Mouse (Mus musculus): Measurements from ENCODE around the gene Sit1. TPM values are rescaled to one million over a fixed set of nuclear protein-coding genes. Genes with fewer than 3 reads are reported as not detected.

Sit1 gene
- polyA plus RNA-seq, 1 experiment from 2014 or later: not detected

GRCm38 (mm10) chr4:43478906-43479832 lies 4.4 kb downstream of the Sit1 start:
- WGBS: 48% methylated on average over 24 of the region's 24 CpGs
- no peak overlapping the region for H3K27ac ChIP-seq (ENCODE audit: low read depth, low read length)
- H3K27me3 ChIP-seq (replicated peaks; ENCODE audit: control insufficient read depth, insufficient read depth, low read length): no peaks in the 10 kb centered on the region
- peak overlapping the region; percentile 37 for H3K4me2 ChIP-seq (ENCODE audit: low read length)
- H3K4me3 ChIP-seq (ENCODE audit: low read length): no peak overlapping the region
- ATAC-seq: no peak
- H3K4me1 ChIP-seq (ENCODE audit: control insufficient read depth, insufficient read depth, low read depth, low read length): peaks cover 3% of the 10 kb centered on the region
- H3K9ac ChIP-seq (ENCODE audit: low read depth, low read length): no peak overlapping the region; the same call in 1 of the 2 replicates
- no peaks in the 10 kb centered on the region for H3K9me3 ChIP-seq (ENCODE audit: control insufficient read depth, low read length)
- H3K36me3 ChIP-seq (ENCODE audit: control insufficient read depth, insufficient read depth, low read length): no peaks in the 10 kb centered on the region

- no peaks in the 10 kb centered on the region for H3K27me3 ChIP-seq (replicated peaks; ENCODE audit: control insufficient read depth, insufficient read depth, low read length)
- no peaks in the 10 kb centered on the region for H3K9me3 ChIP-seq (ENCODE audit: control insufficient read depth, low read length)
- ATAC-seq: no peak
- peak overlapping the region; percentile 59 for H3K9ac ChIP-seq (ENCODE audit: low read depth, low read length)
- H3K4me1 ChIP-seq (ENCODE audit: control insufficient read depth, insufficient read depth, low read depth, low read length): peaks cover 3% of the 10 kb centered on the region
- peak overlapping the region; percentile 63 for H3K4me2 ChIP-seq (ENCODE audit: low read length)
- H3K36me3 ChIP-seq (ENCODE audit: control insufficient read depth, insufficient read depth, low read length): no peaks in the 10 kb centered on the region
- WGBS: 57% methylated on average over 8 of the region's 8 CpGs
- H3K4me3 ChIP-seq (ENCODE audit: low read length): peak overlapping the region; percentile 41
- H3K27ac ChIP-seq (ENCODE audit: low read depth, low read length): no peak overlapping the region
Observed at GRCm38 (mm10) chr4:43478534-43478858, 5.0 kb downstream of the Sit1 start.

GRCm38 (mm10) chr4:43477857-43478533 lies 5.5 kb downstream of the Sit1 start:
- ATAC-seq: peak; percentile 97
- Histone ChIP-seq H3K36me3 (ENCODE audit: control insufficient read depth, insufficient read depth, low read length) (no peaks in the 10 kb centered on the region), H3K9me3 (ENCODE audit: control insufficient read depth, low read length) (no peaks in the 10 kb centered on the region), H3K27me3 (replicated peaks; ENCODE audit: control insufficient read depth, insufficient read depth, low read length) (no peaks in the 10 kb centered on the region), H3K4me1 (ENCODE audit: control insufficient read depth, insufficient read depth, low read depth, low read length) (peaks cover 3% of the 10 kb centered on the region), H3K4me3 (ENCODE audit: low read length) (peak overlapping the region; percentile 41), H3K27ac (ENCODE audit: low read depth, low read length) (no peak overlapping the region), H3K4me2 (ENCODE audit: low read length) (peak overlapping the region; percentile 63), H3K9ac (ENCODE audit: low read depth, low read length) (peak overlapping the region; percentile 59)
- WGBS: 19% methylated on average over 11 of the region's 11 CpGs

- Histone ChIP-seq H3K27ac (ENCODE audit: low read depth, low read length) (no peak overlapping the region), H3K4me1 (ENCODE audit: control insufficient read depth, insufficient read depth, low read depth, low read length) (peaks cover 3% of the 10 kb centered on the region), H3K36me3 (ENCODE audit: control insufficient read depth, insufficient read depth, low read length) (no peaks in the 10 kb centered on the region), H3K4me3 (ENCODE audit: low read length) (no peak overlapping the region), H3K27me3 (replicated peaks; ENCODE audit: control insufficient read depth, insufficient read depth, low read length) (no peaks in the 10 kb centered on the region), H3K9me3 (ENCODE audit: control insufficient read depth, low read length) (no peaks in the 10 kb centered on the region), H3K4me2 (ENCODE audit: low read length) (no peak overlapping the region), H3K9ac (ENCODE audit: low read depth, low read length) (no peak overlapping the region)
- WGBS: 88% methylated on average over 6 of the region's 6 CpGs
- ATAC-seq: no peak
Observed at GRCm38 (mm10) chr4:43476604-43477003, 6.9 kb downstream of the Sit1 start.

- Histone ChIP-seq H3K27ac (ENCODE audit: low read depth, low read length) (no peak overlapping the region), H3K9ac (ENCODE audit: low read depth, low read length) (no peak overlapping the region), H3K4me1 (ENCODE audit: control insufficient read depth, insufficient read depth, low read depth, low read length) (peaks cover 3% of the 10 kb centered on the region), H3K36me3 (ENCODE audit: control insufficient read depth, insufficient read depth, low read length) (no peaks in the 10 kb centered on the region), H3K27me3 (replicated peaks; ENCODE audit: control insufficient read depth, insufficient read depth, low read length) (no peaks in the 10 kb centered on the region), H3K4me3 (ENCODE audit: low read length) (no peak overlapping the region), H3K9me3 (ENCODE audit: control insufficient read depth, low read length) (no peaks in the 10 kb centered on the region), H3K4me2 (ENCODE audit: low read length) (no peak overlapping the region)
- no peak for ATAC-seq
- WGBS: 77% methylated on average over 1 of the region's 1 CpGs
Observed at GRCm38 (mm10) chr4:43473636-43474035, 9.9 kb downstream of the Sit1 start.

- Histone ChIP-seq H3K27me3 (replicated peaks; ENCODE audit: control insufficient read depth, insufficient read depth, low read length) (no peaks in the 10 kb centered on the region), H3K4me1 (ENCODE audit: control insufficient read depth, insufficient read depth, low read depth, low read length) (no peaks in the 10 kb centered on the region), H3K9ac (ENCODE audit: low read depth, low read length) (no peak overlapping the region), H3K9me3 (ENCODE audit: control insufficient read depth, low read length) (no peaks in the 10 kb centered on the region), H3K36me3 (ENCODE audit: control insufficient read depth, insufficient read depth, low read length) (no peaks in the 10 kb centered on the region), H3K4me3 (ENCODE audit: low read length) (no peak overlapping the region), H3K4me2 (ENCODE audit: low read length) (no peak overlapping the region), H3K27ac (ENCODE audit: low read depth, low read length) (no peak overlapping the region)
- ATAC-seq: no peak
- 93% methylated on average over 10 of the region's 10 CpGs for WGBS
Observed at GRCm38 (mm10) chr4:43470301-43470700, 13.2 kb downstream of the Sit1 start.

GRCm38 (mm10) chr4:43466872-43467271 lies 16.7 kb downstream of the Sit1 start:
- WGBS: 91% methylated on average over 7 of the region's 7 CpGs

GRCm38 (mm10) chr4:43465935-43466334 lies 17.6 kb downstream of the Sit1 start:
- H3K27me3 ChIP-seq (replicated peaks; ENCODE audit: control insufficient read depth, insufficient read depth, low read length): no peaks in the 10 kb centered on the region
- no peak for ATAC-seq
- WGBS: 86% methylated on average over 6 of the region's 6 CpGs
- H3K4me2 ChIP-seq (ENCODE audit: low read length): no peak overlapping the region
- no peak overlapping the region for H3K4me3 ChIP-seq (ENCODE audit: low read length)
- H3K36me3 ChIP-seq (ENCODE audit: control insufficient read depth, insufficient read depth, low read length): no peaks in the 10 kb centered on the region
- H3K4me1 ChIP-seq (ENCODE audit: control insufficient read depth, insufficient read depth, low read depth, low read length): no peaks in the 10 kb centered on the region
- H3K9ac ChIP-seq (ENCODE audit: low read depth, low read length): no peak overlapping the region
- no peak overlapping the region for H3K27ac ChIP-seq (ENCODE audit: low read depth, low read length)
- no peaks in the 10 kb centered on the region for H3K9me3 ChIP-seq (ENCODE audit: control insufficient read depth, low read length)

More at GRCm38 (mm10) chr4:43466872-43467271, 16.7 kb downstream of the Sit1 start:
- Histone ChIP-seq H3K27ac (ENCODE audit: low read depth, low read length) (no peak overlapping the region), H3K4me1 (ENCODE audit: control insufficient read depth, insufficient read depth, low read depth, low read length) (no peaks in the 10 kb centered on the region), H3K9ac (ENCODE audit: low read depth, low read length) (no peak overlapping the region), H3K36me3 (ENCODE audit: control insufficient read depth, insufficient read depth, low read length) (no peaks in the 10 kb centered on the region), H3K4me2 (ENCODE audit: low read length) (no peak overlapping the region), H3K27me3 (replicated peaks; ENCODE audit: control insufficient read depth, insufficient read depth, low read length) (no peaks in the 10 kb centered on the region), H3K9me3 (ENCODE audit: control insufficient read depth, low read length) (no peaks in the 10 kb centered on the region), H3K4me3 (ENCODE audit: low read length) (no peak overlapping the region)
- ATAC-seq: no peak

GRCm38 (mm10) chr4:43463102-43463501 lies 20.4 kb downstream of the Sit1 start:
- H3K36me3 ChIP-seq (ENCODE audit: control insufficient read depth, insufficient read depth, low read length): no peaks in the 10 kb centered on the region
- 88% methylated on average over 5 of the region's 5 CpGs for WGBS
- no peak overlapping the region for H3K27ac ChIP-seq (ENCODE audit: low read depth, low read length)
- H3K4me3 ChIP-seq (ENCODE audit: low read length): no peak overlapping the region
- no peaks in the 10 kb centered on the region for H3K4me1 ChIP-seq (ENCODE audit: control insufficient read depth, insufficient read depth, low read depth, low read length)
- no peaks in the 10 kb centered on the region for H3K9me3 ChIP-seq (ENCODE audit: control insufficient read depth, low read length)
- no peak overlapping the region for H3K4me2 ChIP-seq (ENCODE audit: low read length)
- no peak for ATAC-seq
- H3K9ac ChIP-seq (ENCODE audit: low read depth, low read length): no peak overlapping the region
- H3K27me3 ChIP-seq (replicated peaks; ENCODE audit: control insufficient read depth, insufficient read depth, low read length): no peaks in the 10 kb centered on the region

Measured in hindbrain, embryonic 16.5 days (tissue).